Mouse (Mus musculus) thymus, adult 2 months (tissue): ENCODE data around the gene Nelfe. TPM values are rescaled to one million over a fixed set of nuclear protein-coding genes. Genes with fewer than 3 reads are reported as not detected.
A peak's percentile ranks its signal among the peaks of the same experiment; 100 is the strongest.

Source experiments
- DNase-seq: peaks from one replicate; pipeline ENCODE4 v3.0.0; 2021
- H3K27ac ChIP-seq: fragments of 200-500 bp; 2 replicates; pipeline ENCODE4 v1.5.1; 2012; ENCODE audit warnings: low read length, control low read depth; ENCODE audit not compliant: control insufficient read depth, insufficient read depth
- H3K27me3 ChIP-seq: fragments of 200-500 bp; 2 replicates; pipeline ENCODE4 v1.6.1; 2012; ENCODE audit warnings: mild to moderate bottlenecking, low read length, moderate library complexity, mixed read lengths; ENCODE audit not compliant: control insufficient read depth, insufficient read depth
- H3K36me3 ChIP-seq: fragments of 200-500 bp; 2 replicates; pipeline ENCODE4 v1.6.1; 2012; ENCODE audit warnings: mild to moderate bottlenecking, low read length, moderate library complexity; ENCODE audit not compliant: control insufficient read depth, insufficient read depth
- H3K4me1 ChIP-seq: fragments of 200-500 bp; replicated peaks from 2 replicates; pipeline ENCODE4 v1.6.1; 2012; ENCODE audit warnings: low read length; ENCODE audit not compliant: control insufficient read depth, insufficient read depth
- H3K4me3 ChIP-seq: fragments of 200-500 bp; 2 replicates; pipeline ENCODE4 v1.5.1; 2012; ENCODE audit warnings: mild to moderate bottlenecking, low read length, control low read depth, moderate library complexity; ENCODE audit not compliant: control insufficient read depth, insufficient read depth
- CTCF ChIP-seq: fragments of 200-500 bp; IDR thresholded peaks from 2 replicates; pipeline ENCODE4 v1.5.1; 2012; ENCODE audit warnings: mild to moderate bottlenecking, control low read depth, low read length, moderate library complexity, borderline replicate concordance; ENCODE audit not compliant: control insufficient read depth, poor library complexity, insufficient read depth; ENCODE audit errors: extremely low read depth
- POLR2A ChIP-seq: fragments of 200-500 bp; IDR thresholded peaks from 2 replicates; pipeline ENCODE4 v1.6.1; 2012; ENCODE audit warnings: mild to moderate bottlenecking, low read length, control low read depth, moderate library complexity; ENCODE audit not compliant: control insufficient read depth, poor library complexity, insufficient read depth; ENCODE audit errors: extremely low read depth
- WGBS: fragments of 180-500 bp; shearing (Covaris S2); methylation state at CpG from one replicate; pipeline ENCODE4 v1.1.7; 2018; 5-methylcytosine and 5-hydroxymethylcytosine counted together
- polyA plus RNA-seq: library from polyadenylated mRNA; depleted of rRNA; stranded (reverse); fragments of >200 nt; gene quantifications from 2 replicates; pipeline ENCODE4 v1.2.3, GENCODE M21; 2012

Gene Nelfe
- polyA plus RNA-seq, 1 experiment, result 26.1 TPM

- WGBS, result 7% methylated on average over 48 of the region's 48 CpGs
- peaks cover 10% of the 10 kb centered on the region for H3K36me3 ChIP-seq
Measured at GRCm38 (mm10) chr17:34836155-34836855, 13.9 kb upstream of the Nelfe start.

GRCm38 (mm10) chr17:34836856-34837221 is 13.4 kb upstream of the Nelfe start, which contains the start of the genes Stk19 and Dxo:
TSS of gene Stk19 (minus strand) at chr17:34836945.
TSS of gene Dxo (plus strand) at chr17:34837019.
- TF ChIP-seq POLR2A, result peak; percentile 74; the same call in 1 of the 2 replicates
- peak; percentile 60; the same call in 1 of the 2 replicates for TF ChIP-seq CTCF
- Histone ChIP-seq H3K36me3 (peaks cover 11% of the 10 kb centered on the region), H3K27ac (no peak within 1 kb of the TSS; the same call in 1 of the 2 replicates), H3K27me3 (no peaks in the 10 kb centered on the region), H3K4me1 (peaks cover 15% of the 10 kb centered on the region), H3K4me3 (peak within 1 kb of the TSS; percentile 51)
- WGBS, result under 1% methylated on average over 40 of the region's 40 CpGs
- DNase-seq, result peak; percentile 92

More at GRCm38 (mm10) chr17:34836155-34836855, 13.9 kb upstream of the Nelfe start:
- peak overlapping the region; percentile 51 for H3K4me3 ChIP-seq
- H3K27ac ChIP-seq, result no peak overlapping the region
- H3K27me3 ChIP-seq, result no peaks in the 10 kb centered on the region
- DNase-seq, result no peak
- peaks cover 15% of the 10 kb centered on the region for H3K4me1 ChIP-seq
- TF ChIP-seq POLR2A (no peak), CTCF (no peak)

GRCm38 (mm10) chr17:34837464-34838324 is 12.5 kb upstream of the Nelfe start:
- peak; percentile 18 for DNase-seq
- Histone ChIP-seq H3K27me3 (no peaks in the 10 kb centered on the region), H3K36me3 (peaks cover 15% of the 10 kb centered on the region), H3K4me1 (peaks cover 15% of the 10 kb centered on the region), H3K4me3 (peak overlapping the region; percentile 51), H3K27ac (no peak overlapping the region)
- WGBS, result 46% methylated on average over 43 of the region's 43 CpGs
- TF ChIP-seq POLR2A, result no peak
- no peak for TF ChIP-seq CTCF

GRCm38 (mm10) chr17:34838785-34839184 is 11.4 kb upstream of the Nelfe start:
- Histone ChIP-seq H3K27ac (no peak overlapping the region), H3K4me1 (peaks cover 15% of the 10 kb centered on the region), H3K4me3 (no peak overlapping the region), H3K27me3 (no peaks in the 10 kb centered on the region), H3K36me3 (peaks cover 21% of the 10 kb centered on the region)
- no peak for DNase-seq
- TF ChIP-seq POLR2A, result no peak
- TF ChIP-seq CTCF, result no peak
- WGBS, result 93% methylated on average over 7 of the region's 7 CpGs

- peaks cover 15% of the 10 kb centered on the region for H3K4me1 ChIP-seq
- H3K27me3 ChIP-seq, result no peaks in the 10 kb centered on the region
- DNase-seq, result no peak
- no peak overlapping the region for H3K27ac ChIP-seq
- WGBS, result 91% methylated on average over 6 of the region's 6 CpGs
- TF ChIP-seq POLR2A, result no peak
- TF ChIP-seq CTCF, result no peak
- peaks cover 34% of the 10 kb centered on the region for H3K36me3 ChIP-seq
- no peak overlapping the region for H3K4me3 ChIP-seq
Measured at GRCm38 (mm10) chr17:34840736-34841307, 9.4 kb upstream of the Nelfe start.

- 95% methylated on average over 13 of the region's 13 CpGs for WGBS
- peaks cover 4% of the 10 kb centered on the region for H3K4me1 ChIP-seq
Measured at GRCm38 (mm10) chr17:34844884-34845283, 5.3 kb upstream of the Nelfe start.

More at GRCm38 (mm10) chr17:34844884-34845283, 5.3 kb upstream of the Nelfe start:
- H3K27me3 ChIP-seq, result no peaks in the 10 kb centered on the region
- H3K4me3 ChIP-seq, result no peak overlapping the region
- TF ChIP-seq POLR2A, result no peak
- TF ChIP-seq CTCF, result no peak
- H3K27ac ChIP-seq, result no peak overlapping the region
- H3K36me3 ChIP-seq, result peaks cover 32% of the 10 kb centered on the region
- no peak for DNase-seq
